Mouse (Mus musculus): ENCODE data around the gene Fis1. TPM values are rescaled to one million over a fixed set of nuclear protein-coding genes. Genes with fewer than 3 reads are reported as not detected.
A peak's percentile ranks its signal among the peaks of the same experiment; 100 is the strongest.

Gene Fis1
- total RNA-seq, 4 experiments from 2014 or later: 210 to 255 (median 217) TPM

DNA sequence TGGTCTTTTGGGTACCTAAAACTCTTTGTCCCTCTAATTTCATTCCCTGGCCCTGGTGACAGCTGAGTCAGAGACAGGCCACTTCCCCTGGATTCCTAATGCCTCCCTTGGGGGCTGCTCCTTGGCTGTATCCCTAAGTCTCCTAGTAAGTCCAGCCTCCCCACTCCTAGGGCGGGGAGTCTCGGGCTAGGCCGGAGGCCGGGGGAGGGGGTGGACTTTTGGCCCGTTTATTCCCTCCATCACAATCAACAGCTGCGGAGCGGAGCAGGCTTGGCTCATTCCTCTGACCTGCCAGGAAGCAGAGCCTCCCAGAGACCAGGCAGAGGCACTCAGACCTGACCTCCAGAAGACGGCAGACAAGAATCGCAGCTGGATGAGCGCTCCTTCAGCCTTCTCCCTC, 14.5 kb downstream of the Fis1 start:
- peak; percentile 54 for DNase-seq

GRCm38 (mm10) chr5:136970703-136971102, 17.6 kb downstream of the Fis1 start:
- peak; percentile 57 for DNase-seq

GRCm38 (mm10) chr5:136973670-136974069, 20.6 kb downstream of the Fis1 start:
- no peak for DNase-seq

- no peak for DNase-seq
Measured at GRCm38 (mm10) chr5:136977769-136978168, 24.7 kb downstream of the Fis1 start.

DNA sequence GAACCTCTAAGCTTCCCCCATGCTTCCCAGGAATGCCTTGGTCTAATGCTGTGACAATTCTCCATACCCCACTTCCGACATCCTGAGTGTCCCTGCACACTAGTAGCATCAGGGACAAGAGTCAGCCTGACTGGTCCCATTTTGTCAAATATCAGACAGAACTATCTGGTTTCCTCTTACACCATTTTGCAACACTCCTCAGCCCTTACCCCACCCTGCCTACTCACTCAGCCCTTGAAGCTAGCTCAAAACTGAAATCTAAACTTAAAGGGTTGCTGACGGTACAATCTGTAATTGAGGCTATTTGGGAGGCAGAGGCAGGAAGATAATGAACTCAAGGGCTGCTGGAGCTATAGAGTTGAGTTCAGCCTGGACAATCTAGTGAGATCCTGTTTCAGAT, 26.7 kb downstream of the Fis1 start:
- no peak for DNase-seq

DNA sequence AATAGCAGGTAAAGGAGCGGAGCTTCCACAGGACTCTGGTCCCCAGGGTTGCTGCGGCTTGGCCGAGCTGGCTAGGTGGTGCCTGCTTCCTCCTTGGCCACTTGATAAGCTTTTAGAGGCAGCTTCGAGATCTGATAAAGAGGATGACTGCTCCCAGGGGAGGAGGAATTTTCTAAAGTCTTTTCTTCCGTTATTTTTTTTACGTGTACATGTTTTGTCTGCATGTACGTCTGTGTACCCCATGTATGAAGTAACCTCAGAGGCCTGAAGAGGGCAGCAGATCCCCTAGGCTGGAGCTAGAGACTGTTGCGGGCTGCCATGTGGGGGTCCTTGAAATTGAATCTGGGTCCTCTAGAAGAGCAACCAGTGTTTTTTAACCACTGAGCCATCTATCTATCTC, 27.9 kb downstream of the Fis1 start:
- DNase-seq: no peak

DNA sequence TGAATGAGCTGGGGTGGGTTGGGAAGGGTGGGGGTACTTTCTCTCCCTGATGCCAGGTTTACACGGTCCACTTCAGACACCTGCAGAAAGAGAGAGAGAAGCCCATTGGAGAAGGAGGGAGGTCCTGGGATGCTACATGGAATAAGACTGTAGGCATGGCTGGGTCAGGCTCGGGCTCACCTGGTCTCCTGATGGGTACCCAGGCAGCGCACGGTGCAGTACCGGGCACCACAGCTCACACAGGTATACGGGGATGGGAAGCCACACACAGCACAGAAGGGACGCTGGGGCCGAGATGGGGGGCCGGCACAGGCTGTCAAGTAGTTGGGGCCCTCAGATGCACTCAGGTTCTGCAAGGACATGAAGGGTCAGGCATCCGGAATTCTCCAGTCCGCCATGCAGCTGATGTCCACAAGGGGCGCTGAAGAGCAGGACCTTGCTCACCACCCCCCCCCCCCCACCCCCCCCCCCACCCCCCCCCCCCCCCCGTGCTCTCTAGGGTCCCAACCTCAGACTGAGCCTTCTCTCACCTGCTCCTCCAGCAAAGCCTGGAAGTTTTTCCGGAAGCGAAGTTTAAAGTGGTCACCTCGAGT, 29.4 kb downstream of the Fis1 start:
- DNase-seq: no peak

GRCm38 (mm10) chr5:136984828-136985227, 31.8 kb downstream of the Fis1 start:
- no peak for DNase-seq

DNA sequence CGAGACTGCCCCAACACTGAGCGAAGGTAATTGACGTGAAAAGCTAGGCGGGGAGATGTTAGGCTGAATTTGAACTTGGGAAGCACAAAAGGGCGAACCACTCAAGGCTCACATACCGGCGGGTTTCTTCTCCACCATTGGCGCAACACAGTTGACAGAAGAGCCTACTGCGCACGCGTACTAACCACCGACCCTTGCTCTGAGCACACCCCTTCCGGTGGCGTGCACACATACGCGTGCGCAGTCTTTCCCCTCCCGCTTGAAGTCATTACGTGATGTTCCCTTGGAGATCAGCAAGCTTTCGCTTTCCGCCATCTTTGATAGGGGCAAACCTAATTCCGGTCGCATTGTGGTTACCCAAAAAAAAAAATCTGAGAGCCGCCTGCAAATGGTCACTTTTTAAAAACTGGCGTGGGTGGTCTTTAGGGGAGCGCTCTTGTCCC, 33.6 kb downstream of the Fis1 start, which contains the start of gene Plod3:
TSS of gene Plod3 (plus strand) at position 325 of the 443 bp plus-strand sequence.
- DNase-seq: peak; percentile 96

DNA sequence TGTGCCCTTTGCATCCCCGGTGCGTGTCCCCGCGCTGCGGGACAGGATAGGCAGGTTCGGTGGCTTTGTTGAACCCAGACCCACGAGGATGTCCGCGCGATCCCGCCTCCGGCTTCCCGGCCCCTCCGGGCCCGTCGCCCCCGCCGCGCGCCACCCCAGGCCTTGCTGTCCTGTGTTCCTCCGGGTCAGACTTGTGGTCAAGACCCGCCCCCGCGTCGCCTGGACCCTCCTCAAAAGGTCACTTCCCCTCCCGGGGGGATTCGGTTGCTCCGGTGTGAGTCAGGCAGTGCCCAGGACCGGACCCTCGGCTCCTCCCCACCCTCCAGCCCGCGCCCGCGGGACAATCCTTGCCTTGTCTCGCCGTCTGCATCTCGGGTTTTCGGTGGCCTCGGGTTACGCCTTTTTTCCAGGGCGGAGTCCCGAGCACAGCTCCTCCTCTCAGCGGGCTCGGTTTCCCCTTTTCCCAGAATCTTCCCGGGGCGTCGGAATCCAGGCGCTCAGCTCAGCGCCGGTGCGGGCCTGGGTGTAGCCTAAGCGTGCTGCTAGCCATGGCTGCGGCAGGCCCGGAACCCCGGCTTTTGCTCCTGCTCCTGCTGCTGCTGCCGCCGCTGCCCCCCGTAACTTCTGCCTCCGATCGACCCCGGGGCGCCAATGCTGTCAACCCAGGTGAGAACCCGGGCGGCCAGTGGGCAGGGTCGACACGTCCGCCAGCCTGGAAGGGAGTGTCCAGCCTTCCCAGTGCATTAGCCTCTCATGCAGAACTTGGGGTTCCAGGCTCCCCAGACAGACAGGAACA, 34.3 kb downstream of the Fis1 start:
- peak; percentile 81 for DNase-seq

DNA sequence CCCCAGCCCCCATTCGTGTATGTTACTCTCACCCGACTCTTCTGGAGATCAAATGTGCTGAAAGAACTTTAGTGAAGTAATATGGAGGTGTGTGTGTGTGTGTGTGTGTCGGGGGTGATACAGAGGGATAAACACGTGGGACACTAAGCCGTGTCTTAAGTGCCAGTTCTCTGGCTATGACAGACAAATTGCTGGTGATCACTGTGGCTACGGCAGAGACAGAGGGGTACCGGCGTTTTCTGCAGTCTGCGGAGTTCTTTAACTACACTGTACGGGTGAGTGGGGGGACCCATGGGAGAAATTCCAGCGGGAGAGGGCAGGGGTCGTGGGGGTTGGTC, 34.8 kb downstream of the Fis1 start, which contains the start of gene Znhit1:
TSS of gene Znhit1 (minus strand) at position 88 of the 338 bp plus-strand sequence.
- no peak for DNase-seq

DNA sequence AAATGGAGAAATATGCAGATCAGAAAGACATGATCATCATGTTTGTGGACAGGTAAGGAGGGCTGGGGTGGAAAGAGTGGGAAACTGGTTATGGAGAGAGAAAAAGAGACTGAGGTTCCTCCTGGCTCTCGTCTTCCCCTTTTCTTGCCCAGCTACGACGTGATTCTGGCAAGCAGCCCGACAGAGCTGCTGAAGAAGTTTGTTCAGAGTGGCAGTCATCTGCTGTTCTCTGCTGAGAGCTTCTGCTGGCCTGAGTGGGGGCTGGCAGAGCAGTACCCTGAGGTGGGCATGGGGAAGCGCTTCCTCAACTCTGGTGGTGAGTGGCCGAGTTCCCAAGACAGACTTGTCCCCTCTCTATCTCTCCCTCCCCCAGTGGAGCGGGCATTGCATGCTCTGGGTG, 35.3 kb downstream of the Fis1 start:
- DNase-seq: no peak

DNA sequence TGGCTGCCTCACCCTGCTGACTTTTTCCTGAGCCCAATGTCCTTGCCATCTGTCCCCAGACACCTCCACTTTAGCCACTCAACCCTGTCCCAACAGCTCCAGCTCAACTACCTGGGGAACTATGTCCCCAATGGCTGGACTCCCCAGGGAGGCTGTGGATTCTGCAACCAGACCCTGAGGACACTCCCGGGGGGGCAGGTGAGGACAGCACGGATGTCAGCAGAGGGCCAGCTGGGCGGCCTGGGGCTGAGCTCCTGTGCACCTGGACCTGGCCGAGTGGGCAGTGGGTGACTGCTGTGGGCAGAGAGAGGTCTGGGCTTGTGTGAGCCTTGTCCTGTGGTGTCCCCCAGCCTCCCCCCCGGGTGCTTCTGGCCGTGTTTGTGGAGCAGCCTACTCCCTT, 36.7 kb downstream of the Fis1 start:
- DNase-seq: no peak

- DNase-seq: no peak
Measured at GRCm38 (mm10) chr5:136999449-136999848, 46.4 kb downstream of the Fis1 start.

GRCm38 (mm10) chr5:137000612-137001011, 47.5 kb downstream of the Fis1 start:
- DNase-seq: no peak

GRCm38 (mm10) chr5:137007276-137007675, 54.2 kb downstream of the Fis1 start:
- DNase-seq: no peak

GRCm38 (mm10) chr5:137009988-137010387, 56.9 kb downstream of the Fis1 start:
- DNase-seq: no peak

DNA sequence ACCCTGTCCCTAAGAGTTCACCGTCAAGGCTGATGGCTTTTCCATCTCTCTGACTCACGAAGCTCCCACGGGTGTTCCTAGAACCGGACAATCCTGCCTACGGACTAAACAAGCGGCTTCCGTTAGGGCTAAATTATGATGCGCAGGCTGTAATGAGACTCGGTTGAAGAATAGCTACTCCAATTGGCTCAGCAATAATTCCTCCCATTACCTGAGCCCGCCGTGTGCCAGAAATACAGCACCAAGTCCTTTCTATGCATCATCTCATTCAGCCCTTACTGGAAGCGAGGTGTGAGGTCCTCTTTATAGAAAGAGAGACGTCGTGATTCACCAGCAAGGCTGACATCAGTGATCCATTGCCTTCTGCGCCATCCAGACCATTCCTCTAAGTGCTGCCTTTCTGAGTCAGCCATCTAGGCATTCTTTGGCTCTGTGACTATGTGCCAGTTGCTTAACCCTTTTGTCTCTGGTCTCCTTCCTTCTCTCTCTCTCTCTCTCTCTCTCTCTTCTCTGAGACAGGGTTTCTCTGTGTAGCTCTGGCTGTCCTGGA, 59.4 kb downstream of the Fis1 start:
- DNase-seq: peak; percentile 66

Small RNA genes lying within 50 kb of the gene (microRNA-seq; reads per million reads assigned to microRNA genes)
- gene Mir702: 14.2 to 23.8 reads per million in 2 experiments

Other genes starting within 250 kb of the Fis1 start
- gene Col26a1, start 70.1 kb upstream of the Fis1 start, total RNA-seq (2022): 1 to 10 TPM in 2 of 4 experiments, under 1 TPM in 2; 0.22 to 1.4 (median 0.94) TPM
- 10 to 100 TPM; 30.5 to 53.5 (median 41.9) TPM for gene Ift22, start 45.1 kb upstream of the Fis1 start, total RNA-seq (2022)
- 10 to 100 TPM in 3 of 4 experiments, 1 to 10 TPM in 1; 9.5 to 13.7 (median 12.1) TPM for gene Cldn15, start 13.3 kb downstream of the Fis1 start, total RNA-seq (2022)
- 10 to 100 TPM; 68.6 to 74.5 (median 72.1) TPM for gene Plod3, start 33.7 kb downstream of the Fis1 start, total RNA-seq (2022)
- gene Znhit1, start 34.7 kb downstream of the Fis1 start, total RNA-seq (2022): 10 to 100 TPM; 77.8 to 96.8 (median 83.5) TPM
- 10 to 100 TPM in 2 of 4 experiments, 1 to 10 TPM in 2; 4.4 to 20.9 (median 9.9) TPM for gene Vgf, start 73.1 kb downstream of the Fis1 start, total RNA-seq (2022)
- 100 to 1,000 TPM; 104 to 120 (median 106) TPM for gene Ap1s1, start 92.9 kb downstream of the Fis1 start, total RNA-seq (2022)
- gene Serpine1, start 119.0 kb downstream of the Fis1 start, total RNA-seq (2022): 1 to 10 TPM; 2.7 to 9.5 (median 6.5) TPM
- gene Trim56, start 162.9 kb downstream of the Fis1 start, total RNA-seq (2022): 10 to 100 TPM; 44.0 to 57.1 (median 54.0) TPM
- not detected for gene Muc3, start 196.0 kb downstream of the Fis1 start, total RNA-seq (2022)